ENCODE assay signal across 8 mouse cellular contexts in genomic region chr13:12650020-12650876, GRCm38 (mm10).
A peak's percentile ranks its signal among the peaks of the same experiment; 100 is the strongest.
DNase-seq lines count a peak whose midpoint lies in the region; ATAC-seq and TF ChIP-seq lines count a peak whose summit lies in the region.
"Not testable (repeated sequence)": the region's sequence is repeated elsewhere in the genome, so short reads cannot be mapped to it uniquely, and the experiment has no call there.

No protein-coding gene starts in this region.

- not testable (repeated sequence) for H3K4me1 ChIP-seq in embryonic facial prominence, embryonic 10.5 days; intestine, postnatal 0 days (replicated peaks; ENCODE audit: control insufficient read depth, insufficient read depth, low read length)

- H3K4me2 ChIP-seq in intestine, postnatal 0 days (replicated peaks; ENCODE audit: low read depth) = peak overlapping the region; percentile 67

- peak; percentile 93 for ATAC-seq in intestine, postnatal 0 days
- ATAC-seq in megakaryocyte-erythroid progenitor cell, adult 5-6 weeks (replicated peaks; ENCODE audit: low FRiP score, low TSS enrichment, poor library complexity, severe bottlenecking) = peak; percentile 59

- not testable (repeated sequence) for H3K27me3 ChIP-seq in embryonic facial prominence, embryonic 10.5 days (replicated peaks; ENCODE audit: low read depth, poor library complexity, severe bottlenecking); intestine, postnatal 0 days (replicated peaks; ENCODE audit: control insufficient read depth, insufficient read depth, low read length)

- WGBS in embryonic facial prominence, embryonic 10.5 days = under 1% methylated on average over 65 of the region's 79 CpGs
- 0% methylated on average over 45 of the region's 79 CpGs for WGBS in intestine, postnatal 0 days

- not testable (repeated sequence) for H3K9ac ChIP-seq in intestine, postnatal 0 days (ENCODE audit: low read depth, low read length)

- H3K4me3 ChIP-seq in embryonic facial prominence, embryonic 10.5 days = peak overlapping the region; percentile 56
- H3K4me3 ChIP-seq in intestine, postnatal 0 days (ENCODE audit: low read depth, low read length) = peak overlapping the region; percentile 34

- H3K36me3 ChIP-seq in embryonic facial prominence, embryonic 10.5 days (replicated peaks); intestine, postnatal 0 days (ENCODE audit: control insufficient read depth, insufficient read depth): not testable (repeated sequence)

- intact Hi-C loops in left cerebral cortex, postnatal 36 days (cut with DNase I) = not testable (repeated sequence)

- not testable (repeated sequence) for H3K9me3 ChIP-seq in embryonic facial prominence, embryonic 10.5 days; intestine, postnatal 0 days (ENCODE audit: control insufficient read depth)

- DNase-seq in adrenal gland, adult 2 months = peak; percentile 93
- DNase-seq in embryonic facial prominence, embryonic 10.5 days (ENCODE audit: low spot score) = peak; percentile 79
- DNase-seq in heart, adult 11 months = peak; percentile 99
- DNase-seq in left cerebral cortex, postnatal 36 days (ENCODE audit: low spot score in 2 of 2) = peak; percentile 79 to 84
- DNase-seq in right cerebral cortex, postnatal 25 days = peak; percentile 83
- DNase-seq in yolk sac, embryonic 10.5 days (ENCODE audit: low spot score) = peak; percentile 26

- peak overlapping the region; percentile 80 for H3K27ac ChIP-seq in embryonic facial prominence, embryonic 10.5 days (replicated peaks)
- H3K27ac ChIP-seq in intestine, postnatal 0 days (ENCODE audit: low read depth, low read length) = not testable (repeated sequence)

- not testable (repeated sequence) for TF ChIP-seq CTCF in intestine, postnatal 0 days (IDR thresholded peaks at IDR 0.05; ENCODE audit: low read depth)

Comparison
In these comparisons a context has a peak if more than half of its experiments do, and no peak if none do; other contexts are left out.
1. DNase-seq: peak in every context shown above with its lines; median percentile 99 in heart, adult 11 months; 93 in adrenal gland, adult 2 months; 83 in right cerebral cortex, postnatal 25 days; 82 in left cerebral cortex, postnatal 36 days; 79 in embryonic facial prominence, embryonic 10.5 days; 26 in yolk sac, embryonic 10.5 days.